ENCODE assay signal across 11 mouse cellular contexts in the genomic region with DNA sequence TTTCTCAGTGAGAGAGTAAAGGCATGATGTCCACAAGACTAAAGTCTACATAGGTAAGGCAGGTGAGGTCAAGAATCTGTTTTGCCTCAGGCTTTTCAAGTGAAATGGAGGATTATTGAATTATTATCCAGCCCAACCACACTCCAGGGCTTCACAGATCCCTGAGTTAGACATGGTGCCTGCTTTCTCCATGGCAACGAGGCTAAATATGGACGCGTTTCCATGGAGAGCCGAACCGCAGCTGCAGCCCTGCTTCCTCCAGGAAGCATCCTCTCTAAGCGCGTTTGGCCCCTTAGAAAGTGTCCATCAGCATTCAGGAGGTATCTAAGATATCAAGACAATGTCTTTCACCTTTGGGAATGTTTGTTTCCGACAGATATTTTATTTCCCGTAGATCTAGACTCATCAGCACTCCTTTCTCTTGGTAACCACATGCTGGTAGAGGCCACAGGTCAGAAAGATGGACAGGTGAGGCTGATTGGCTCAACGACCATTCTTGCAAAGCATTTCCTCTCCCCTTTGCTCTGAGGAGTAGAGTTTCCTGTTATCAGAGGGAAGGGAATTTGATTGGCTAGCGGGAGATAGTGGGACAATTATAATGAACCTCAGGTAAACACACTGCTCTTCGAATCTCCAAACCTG. TPM values are rescaled to one million over a fixed set of nuclear protein-coding genes. Genes with fewer than 3 reads are reported as not detected.
A peak's percentile ranks its signal among the peaks of the same experiment; 100 is the strongest.
DNase-seq lines count a peak whose midpoint lies in the region; ATAC-seq lines count a peak whose summit lies in the region.
"Had no signal": no experiment of that assay in that cellular context is flagged by ENCODE, and none has a peak within 500 bp of the region (broad histone marks: within the 10 kb centered on the region; RNA-seq: fewer than 3 reads in every experiment).

No protein-coding gene starts in this region.

- H3K4me2 ChIP-seq in hindbrain, embryonic 15.5 days, result no peak overlapping the region
- no peak overlapping the region for H3K4me2 ChIP-seq in midbrain, embryonic 15.5 days

- H3K9ac ChIP-seq in hindbrain, embryonic 15.5 days, result no peak overlapping the region
- no peak overlapping the region for H3K9ac ChIP-seq in midbrain, embryonic 15.5 days

- H3K4me1 ChIP-seq in hindbrain, embryonic 15.5 days (replicated peaks), result 0 out of 2 replicates have a peak, but pooled peaks cover 4% of the 10 kb centered on the region
- H3K4me1 ChIP-seq in midbrain, embryonic 15.5 days, result peaks cover 2% of the 10 kb centered on the region; the same call in 1 of the 2 replicates
- no peaks in the 10 kb centered on the region; the same call in 1 of the 2 replicates for H3K4me1 ChIP-seq in limb, embryonic 10.5 days

- peak; percentile 4 to 25 for DNase-seq in left cerebral cortex, adult 18-20 months (ENCODE audit: low spot score in 2 of 2)
- no peak for DNase-seq in left cerebral cortex, postnatal 36 days (ENCODE audit: low spot score in 2 of 2)
- peak; percentile 4 for DNase-seq in right cerebral cortex, postnatal 4 days
- DNase-seq in limb, embryonic 10.5 days (ENCODE audit: low spot score), result no peak
- DNase-seq in cerebellum, adult 18-20 months, result no peak
- no peak for DNase-seq in adrenal gland, postnatal 10 days
- DNase-seq: adrenal gland, adult 8-10 months; gastrocnemius, postnatal 36 days; lung, adult 18-20 months had no signal

- H3K4me3 ChIP-seq in hindbrain, embryonic 15.5 days, result no peak overlapping the region
- H3K4me3 ChIP-seq in midbrain, embryonic 15.5 days, result no peak overlapping the region
- H3K4me3 ChIP-seq in limb, embryonic 10.5 days, result no peak overlapping the region

- intact Hi-C loops in left cerebral cortex, postnatal 36 days (cut with DNase I), result loop anchor here (5.0 kb wide), 1 partner anchor 59 kb away; the partner anchor contains the start of gene Rai2

- H3K9me3 ChIP-seq in hindbrain, embryonic 15.5 days, result no peaks in the 10 kb centered on the region
- H3K9me3 ChIP-seq in midbrain, embryonic 15.5 days, result no peaks in the 10 kb centered on the region
- no peaks in the 10 kb centered on the region for H3K9me3 ChIP-seq in limb, embryonic 10.5 days (replicated peaks)

- peak; percentile 51; the same call in 1 of the 2 replicates for ATAC-seq in hindbrain, embryonic 15.5 days (ENCODE audit: low FRiP score, low read depth)
- ATAC-seq in midbrain, embryonic 15.5 days (replicated peaks), result peak; percentile 79

- peaks cover 13% of the 10 kb centered on the region; the same call in 1 of the 2 replicates for H3K27me3 ChIP-seq in hindbrain, embryonic 15.5 days
- peaks cover 4% of the 10 kb centered on the region for H3K27me3 ChIP-seq in midbrain, embryonic 15.5 days (replicated peaks)
- H3K27me3 ChIP-seq in limb, embryonic 10.5 days (ENCODE audit: low read depth, poor library complexity, severe bottlenecking), result peaks cover 97% of the 10 kb centered on the region

- 49% methylated on average over 12 of the region's 12 CpGs for WGBS in hindbrain, embryonic 15.5 days
- 40% methylated on average over 12 of the region's 12 CpGs for whole genome bisulfite sequencing in midbrain, embryonic 15.5 days
- WGBS in limb, embryonic 10.5 days, result 87% methylated on average over 12 of the region's 12 CpGs

- no peak overlapping the region for H3K27ac ChIP-seq in hindbrain, embryonic 15.5 days (replicated peaks)
- no peak overlapping the region for H3K27ac ChIP-seq in midbrain, embryonic 15.5 days
- no peak overlapping the region for H3K27ac ChIP-seq in limb, embryonic 10.5 days

- H3K36me3 ChIP-seq in hindbrain, embryonic 15.5 days, result no peaks in the 10 kb centered on the region
- H3K36me3 ChIP-seq in midbrain, embryonic 15.5 days (replicated peaks), result no peaks in the 10 kb centered on the region
- H3K36me3 ChIP-seq in limb, embryonic 10.5 days, result no peaks in the 10 kb centered on the region

RNA-seq across cellular contexts. Expression of gene Rai2, which starts 59.6 kb away (rescaled TPM):
- total RNA-seq in left cerebral cortex, adult 18-20 months (2021), result 10 to 100 TPM; 14.2 to 16.4 TPM
- 10 to 100 TPM; 14.1 to 16.8 TPM for total RNA-seq in left cerebral cortex, postnatal 36 days (2021)
- polyA plus RNA-seq in hindbrain, embryonic 15.5 days (2015; fragmentation: Nextera tagmentation; extraction: Ambion mirVana), result 16.1 and 22.0 TPM in 2 replicates
- polyA plus RNA-seq in midbrain, embryonic 15.5 days (2015; fragmentation: Nextera tagmentation; extraction: Ambion mirVana), result 13.3 and 14.3 TPM in 2 replicates
- 0.28 and 0.34 TPM in 2 replicates for polyA plus RNA-seq in limb, embryonic 10.5 days (2016; fragmentation: Nextera tagmentation; extraction: Ambion mirVana)
- total RNA-seq in adrenal gland, postnatal 10 days (2021), result 10 to 100 TPM; 12.5 to 19.1 TPM

Comparison
In these comparisons a context has a peak if more than half of its experiments do, and no peak if none do; other contexts are left out.
1. DNase-seq: peak in left cerebral cortex, adult 18-20 months (2 of 2) and right cerebral cortex, postnatal 4 days (single experiment); none in left cerebral cortex, postnatal 36 days (0 of 2), limb, embryonic 10.5 days (single experiment), cerebellum, adult 18-20 months (0 of 2) and adrenal gland, postnatal 10 days (single experiment).